Mouse (Mus musculus) testis, adult 2 months (tissue): ENCODE measurements around the gene Serpinb8. TPM values are rescaled to one million over a fixed set of nuclear protein-coding genes. Genes with fewer than 3 reads are reported as not detected.

Source experiments
- H3K27ac ChIP-seq: fragments of 200-500 bp; 2 replicates; pipeline ENCODE4 v1.5.1; 2012; ENCODE audit warnings: low read depth, low read length; ENCODE audit not compliant: control insufficient read depth, insufficient read depth
- H3K27me3 ChIP-seq: fragments of 200-500 bp; 2 replicates; pipeline ENCODE4 v1.6.1; 2012; ENCODE audit warnings: mild to moderate bottlenecking, low read length, moderate library complexity; ENCODE audit not compliant: control insufficient read depth, insufficient read depth
- H3K36me3 ChIP-seq: fragments of 200-500 bp; 2 replicates; pipeline ENCODE4 v1.6.1; 2012; ENCODE audit warnings: mild to moderate bottlenecking, low read length; ENCODE audit not compliant: control insufficient read depth, insufficient read depth
- H3K4me1 ChIP-seq: fragments of 200-500 bp; 2 replicates; pipeline ENCODE4 v1.6.1; 2012; ENCODE audit warnings: low read length; ENCODE audit not compliant: control insufficient read depth, insufficient read depth
- H3K4me3 ChIP-seq: fragments of 200-500 bp; 2 replicates; pipeline ENCODE4 v1.5.1; 2012; ENCODE audit warnings: low read depth, mild to moderate bottlenecking, low read length, moderate library complexity, mixed read lengths; ENCODE audit not compliant: control insufficient read depth
- CTCF ChIP-seq: fragments of 200-500 bp; IDR thresholded peaks from 2 replicates; pipeline ENCODE4 v1.5.1; 2012; ENCODE audit warnings: low read depth, mild to moderate bottlenecking, inconsistent platforms, low read length, moderate library complexity; ENCODE audit not compliant: control insufficient read depth, insufficient read depth, insufficient replicate concordance
- POLR2A ChIP-seq: fragments of 200-500 bp; IDR thresholded peaks from 2 replicates; pipeline ENCODE4 v1.6.1; 2012; ENCODE audit warnings: low read depth, mild to moderate bottlenecking, inconsistent platforms, low read length, moderate library complexity; ENCODE audit not compliant: control insufficient read depth
- polyA plus RNA-seq: library from polyadenylated mRNA; depleted of rRNA; stranded (reverse); fragments of >200 nt; gene quantifications from 2 replicates; pipeline ENCODE4 v1.2.3, GENCODE M21; 2012

The Serpinb8 gene
- polyA plus RNA-seq, 1 experiment, result 0.32 TPM

DNA sequence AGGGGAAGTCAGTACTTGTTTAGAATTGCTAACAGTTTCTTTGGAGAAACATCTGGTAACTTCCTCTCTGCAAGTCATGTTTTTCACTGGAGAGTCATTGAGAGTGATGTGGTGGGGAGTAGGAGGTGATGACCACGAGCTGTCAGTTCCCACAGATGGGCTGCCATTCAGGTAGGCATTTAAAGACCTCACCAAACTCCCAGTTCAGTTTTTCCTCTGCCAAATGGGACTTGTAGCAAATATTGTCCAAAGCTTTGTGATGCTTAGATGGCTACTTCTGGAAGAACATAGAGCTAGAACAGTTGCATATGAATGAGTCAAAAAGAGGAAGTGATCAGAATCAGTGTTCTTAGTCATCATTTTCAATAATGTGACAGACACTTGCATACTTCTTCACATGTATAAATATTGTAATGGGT is 5.8 kb upstream of the Serpinb8 start:
- Histone ChIP-seq H3K27me3 (no peaks in the 10 kb centered on the region), H3K4me3 (no peak overlapping the region)
- TF ChIP-seq CTCF (no peak), POLR2A (no peak)

DNA sequence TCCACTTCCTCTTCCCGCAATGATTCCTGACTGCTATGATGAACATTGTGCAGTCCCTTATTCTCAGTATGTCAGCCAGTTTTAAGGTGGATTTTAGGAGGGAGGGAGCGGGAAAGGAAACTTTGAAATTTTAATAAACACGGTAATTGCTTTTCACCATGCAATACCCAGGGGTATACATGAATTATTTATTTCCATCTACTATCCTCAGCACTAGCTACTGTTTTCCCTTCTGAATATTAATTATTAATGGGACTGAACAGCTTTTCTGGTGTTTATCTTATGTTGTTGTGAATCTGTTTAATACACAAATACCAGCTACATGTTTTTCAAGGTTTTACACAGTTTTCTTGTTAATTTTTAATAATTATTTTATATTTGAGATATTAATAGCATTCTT is 4.9 kb upstream of the Serpinb8 start:
- Histone ChIP-seq H3K27me3 (no peaks in the 10 kb centered on the region), H3K4me3 (no peak overlapping the region), H3K36me3 (no peaks in the 10 kb centered on the region), H3K4me1 (no peaks in the 10 kb centered on the region), H3K27ac (no peak overlapping the region)
- TF ChIP-seq CTCF (no peak), POLR2A (no peak)

More for the DNA sequence above, 5.8 kb upstream of the Serpinb8 start:
- Histone ChIP-seq H3K27ac (no peak overlapping the region), H3K4me1 (no peaks in the 10 kb centered on the region), H3K36me3 (no peaks in the 10 kb centered on the region)

DNA sequence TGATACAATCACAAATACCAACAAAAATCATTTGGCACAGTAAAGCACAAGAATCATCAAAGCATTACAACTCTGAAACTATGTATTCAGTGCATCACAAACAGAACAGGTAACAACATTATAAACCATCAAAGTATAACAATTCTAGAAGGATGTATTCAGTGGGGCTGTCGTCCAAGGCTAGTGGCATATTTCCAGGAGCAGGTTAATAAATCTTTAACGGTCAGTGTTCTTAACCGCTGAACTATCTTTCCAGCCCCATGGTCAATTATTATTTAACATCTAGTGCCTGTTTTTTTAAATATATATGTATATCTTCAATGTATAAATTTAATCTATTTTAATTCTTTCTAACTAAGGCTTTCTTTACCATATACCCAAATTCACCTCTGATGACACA is 3.6 kb upstream of the Serpinb8 start:
- peaks cover 2% of the 10 kb centered on the region; the same call in 1 of the 2 replicates for H3K4me1 ChIP-seq
- no peak overlapping the region for H3K4me3 ChIP-seq
- TF ChIP-seq POLR2A (no peak), CTCF (no peak)
- no peaks in the 10 kb centered on the region for H3K27me3 ChIP-seq
- H3K27ac ChIP-seq, result no peak overlapping the region
- no peaks in the 10 kb centered on the region for H3K36me3 ChIP-seq

DNA sequence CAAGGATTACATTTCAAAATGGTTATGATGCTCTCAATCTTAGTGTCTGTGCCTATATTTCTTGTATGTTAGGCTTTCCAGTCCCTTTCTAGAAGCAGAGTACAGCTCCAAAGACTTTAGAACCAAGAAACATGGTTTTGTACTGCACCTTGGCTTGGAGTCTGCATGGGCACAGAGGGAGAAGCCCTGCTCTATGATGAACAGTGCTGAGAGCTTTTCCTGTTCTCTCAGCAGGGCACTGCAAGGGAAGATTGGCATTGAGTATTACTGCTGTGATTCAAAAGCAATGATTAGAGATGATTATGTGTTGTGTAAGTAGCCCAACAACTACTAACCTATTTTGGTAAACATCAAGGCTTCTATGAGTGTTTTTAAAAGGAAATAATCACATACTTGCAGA is 1.6 kb upstream of the Serpinb8 start:
- H3K27me3 ChIP-seq, result no peaks in the 10 kb centered on the region
- H3K4me3 ChIP-seq, result no peak overlapping the region
- H3K4me1 ChIP-seq, result peaks cover 2% of the 10 kb centered on the region; the same call in 1 of the 2 replicates
- no peaks in the 10 kb centered on the region for H3K36me3 ChIP-seq
- TF ChIP-seq CTCF (no peak), POLR2A (no peak)
- no peak overlapping the region for H3K27ac ChIP-seq

DNA sequence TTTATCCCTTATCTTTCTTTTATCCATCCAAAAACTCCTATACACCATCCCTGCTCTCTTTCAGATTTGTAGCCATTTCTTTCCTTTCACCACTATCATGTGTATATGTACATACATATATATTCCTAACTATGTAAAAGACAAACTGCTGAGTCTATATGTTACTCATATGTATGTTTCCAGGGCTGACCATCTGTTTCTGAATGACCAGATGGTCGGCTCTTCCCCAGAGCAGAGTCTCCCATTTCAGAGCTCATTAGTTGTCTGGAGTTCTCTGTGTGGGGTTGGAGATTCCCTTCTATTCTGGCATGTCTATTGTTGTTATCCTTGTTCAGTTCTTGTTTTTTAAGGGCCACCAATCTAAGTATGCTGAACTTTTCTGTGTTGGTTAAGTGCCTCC is 1.2 kb upstream of the Serpinb8 start:
- Histone ChIP-seq H3K27ac (no peak overlapping the region), H3K4me3 (no peak overlapping the region), H3K27me3 (no peaks in the 10 kb centered on the region), H3K4me1 (peaks cover 2% of the 10 kb centered on the region; the same call in 1 of the 2 replicates), H3K36me3 (no peaks in the 10 kb centered on the region)
- no peak for TF ChIP-seq CTCF
- TF ChIP-seq POLR2A, result no peak

DNA sequence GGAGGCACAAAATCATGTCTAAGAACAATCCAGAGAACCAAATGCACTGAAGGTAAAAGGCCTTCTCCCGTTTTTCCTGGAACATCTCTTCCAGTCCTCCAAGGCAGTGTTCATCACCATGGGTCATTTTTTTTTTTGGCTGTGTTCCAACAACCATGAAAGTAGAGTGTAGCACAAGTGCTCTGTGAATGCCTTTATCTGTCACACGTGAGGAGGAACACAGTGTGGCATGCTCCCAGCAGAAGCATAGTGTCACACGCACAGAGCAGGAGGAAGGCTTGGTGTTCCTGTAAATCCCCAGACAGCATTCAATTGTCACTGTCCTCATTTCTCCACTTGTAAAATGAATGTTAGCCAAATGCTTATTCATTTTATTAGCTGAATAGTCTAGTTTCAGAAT is 2.8 kb downstream of the Serpinb8 start:
- no peaks in the 10 kb centered on the region for H3K27me3 ChIP-seq
- no peaks in the 10 kb centered on the region for H3K36me3 ChIP-seq
- no peak overlapping the region for H3K27ac ChIP-seq
- H3K4me3 ChIP-seq, result no peak overlapping the region
- TF ChIP-seq CTCF, result no peak
- TF ChIP-seq POLR2A, result no peak
- H3K4me1 ChIP-seq, result peaks cover 2% of the 10 kb centered on the region; the same call in 1 of the 2 replicates

DNA sequence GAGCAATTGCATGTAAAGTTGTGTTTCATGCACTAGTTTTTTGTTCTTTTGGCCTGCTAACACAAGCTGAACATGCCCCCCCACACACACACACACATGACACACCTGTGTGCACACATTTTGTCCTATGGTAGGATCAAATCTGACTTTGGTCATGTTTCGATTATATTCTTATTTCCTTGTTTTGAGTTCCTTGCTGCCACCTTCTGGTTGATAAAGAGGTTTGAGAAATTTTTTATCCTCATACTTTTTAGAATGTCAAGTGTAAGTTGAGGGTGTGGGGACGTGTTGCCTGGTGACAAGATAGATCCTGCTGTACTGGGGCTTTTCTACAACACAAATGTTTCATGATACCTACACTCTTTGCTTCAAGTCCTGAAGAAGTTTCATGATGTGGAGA is 3.7 kb downstream of the Serpinb8 start:
- TF ChIP-seq POLR2A (no peak), CTCF (no peak)
- no peaks in the 10 kb centered on the region for H3K27me3 ChIP-seq

DNA sequence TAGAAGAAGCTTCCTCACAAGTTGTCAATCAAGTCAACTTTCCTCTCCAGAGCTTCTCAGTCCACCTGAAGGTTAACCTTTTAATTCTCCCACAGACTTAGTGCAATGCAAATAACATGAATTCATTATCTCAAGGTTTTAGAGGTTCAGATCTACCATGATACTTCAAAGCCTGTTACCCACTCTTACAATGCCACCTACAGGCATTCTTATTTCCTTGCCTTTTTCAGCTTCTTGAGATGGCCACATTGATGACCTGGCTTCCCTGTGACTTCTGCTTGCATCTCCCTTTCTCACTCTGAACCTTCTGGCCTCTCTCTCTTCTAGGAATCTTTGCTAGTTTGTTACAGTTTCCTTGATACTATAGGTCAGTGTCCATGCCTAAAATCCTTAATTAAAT is 7.1 kb downstream of the Serpinb8 start:
- Histone ChIP-seq H3K4me1 (no peaks in the 10 kb centered on the region), H3K27ac (no peak overlapping the region), H3K27me3 (no peaks in the 10 kb centered on the region), H3K36me3 (no peaks in the 10 kb centered on the region), H3K4me3 (no peak overlapping the region)
- TF ChIP-seq POLR2A (no peak), CTCF (no peak)

More for the DNA sequence above, 3.7 kb downstream of the Serpinb8 start:
- Histone ChIP-seq H3K36me3 (no peaks in the 10 kb centered on the region), H3K4me3 (no peak overlapping the region), H3K27ac (no peak overlapping the region), H3K4me1 (peaks cover 2% of the 10 kb centered on the region; the same call in 1 of the 2 replicates)
